Mouse (Mus musculus) cerebellum, adult 2 months (tissue): ENCODE data around the gene Tmprss3.

Source experiments
- CTCF ChIP-seq: fragments of 200-500 bp; IDR thresholded peaks from 2 replicates; pipeline ENCODE4 v1.5.1; 2011; ENCODE audit warnings: low read depth, mild to moderate bottlenecking, control low read depth, low read length, moderate library complexity, borderline replicate concordance; ENCODE audit not compliant: insufficient read depth
- POLR2A ChIP-seq: fragments of 200-500 bp; IDR thresholded peaks from 2 replicates; pipeline ENCODE4 v1.6.1; 2011; ENCODE audit warnings: low read length, control low read depth, borderline replicate concordance; ENCODE audit not compliant: insufficient read depth

DNA sequence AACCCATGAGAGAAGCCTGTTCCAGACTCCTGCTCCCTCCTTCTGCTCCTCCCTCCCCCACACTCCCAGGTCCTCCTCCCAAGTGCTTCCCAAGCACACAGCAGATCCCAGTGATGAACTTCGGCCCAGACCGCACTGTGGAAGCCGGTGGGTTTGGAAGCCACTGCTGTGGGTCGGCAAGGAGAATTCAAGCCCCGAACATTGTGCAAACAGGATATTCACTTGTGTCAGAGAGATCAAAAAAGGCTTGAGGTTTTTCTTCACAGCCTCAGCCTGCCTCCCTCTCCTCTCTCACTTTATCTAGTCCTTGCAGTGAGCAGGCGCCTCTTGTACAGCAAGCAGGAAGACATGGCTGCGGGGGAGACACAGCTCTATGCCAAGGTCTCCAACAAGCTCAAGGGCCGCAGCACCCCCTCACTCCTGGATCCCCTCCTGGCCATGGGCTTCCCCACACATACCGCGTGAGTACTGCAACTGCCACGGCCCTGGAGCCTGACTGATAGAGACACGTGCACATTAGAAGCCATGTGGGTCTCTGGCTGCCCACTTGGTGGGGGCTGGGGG lies 9.1 kb upstream of the Tmprss3 start, which contains the start of gene Ubash3a:
- TF ChIP-seq CTCF (no peak), POLR2A (no peak)
